Mouse (Mus musculus): Measurements from ENCODE around the gene Rptor.
"Not testable (repeated sequence)": the region's sequence is repeated elsewhere in the genome, so short reads cannot be mapped to it uniquely, and the experiment has no call there.

Gene Rptor

GRCm38 (mm10) chr11:119650456-119650855 is 47.8 kb downstream of the Rptor start:
- DNase-seq (ENCODE audit: low read depth, low spot score): no peak

GRCm38 (mm10) chr11:119653336-119653735 is 50.6 kb downstream of the Rptor start:
- DNase-seq (ENCODE audit: low read depth, low spot score): no peak

GRCm38 (mm10) chr11:119657534-119657933 is 54.8 kb downstream of the Rptor start:
- DNase-seq (ENCODE audit: low read depth, low spot score): no peak

- no peak for DNase-seq (ENCODE audit: low read depth, low spot score)
Measured at GRCm38 (mm10) chr11:119659296-119659695, 56.6 kb downstream of the Rptor start.

- DNase-seq (ENCODE audit: low read depth, low spot score): not testable (repeated sequence)
Measured at GRCm38 (mm10) chr11:119661479-119661878, 58.8 kb downstream of the Rptor start.

- no peak for DNase-seq (ENCODE audit: low read depth, low spot score)
Measured at GRCm38 (mm10) chr11:119663876-119664275, 61.2 kb downstream of the Rptor start.

GRCm38 (mm10) chr11:119664678-119665307 is 62.1 kb downstream of the Rptor start:
- DNase-seq (ENCODE audit: low read depth, low spot score): no peak

- DNase-seq (ENCODE audit: low read depth, low spot score): no peak
Measured at GRCm38 (mm10) chr11:119665308-119665702, 62.6 kb downstream of the Rptor start.

- no peak for DNase-seq (ENCODE audit: low read depth, low spot score)
Measured at GRCm38 (mm10) chr11:119666567-119667108, 63.9 kb downstream of the Rptor start.

- no peak for DNase-seq (ENCODE audit: low read depth, low spot score)
Measured at GRCm38 (mm10) chr11:119670690-119671666, 68.3 kb downstream of the Rptor start.

GRCm38 (mm10) chr11:119672041-119672440 is 69.3 kb downstream of the Rptor start:
- DNase-seq (ENCODE audit: low read depth, low spot score): no peak

GRCm38 (mm10) chr11:119672775-119673174 is 70.1 kb downstream of the Rptor start:
- no peak for DNase-seq (ENCODE audit: low read depth, low spot score)

GRCm38 (mm10) chr11:119674835-119675234 is 72.1 kb downstream of the Rptor start:
- no peak for DNase-seq (ENCODE audit: low read depth, low spot score)

GRCm38 (mm10) chr11:119675546-119675945 is 72.8 kb downstream of the Rptor start:
- DNase-seq (ENCODE audit: low read depth, low spot score): no peak

GRCm38 (mm10) chr11:119676751-119677411 is 74.2 kb downstream of the Rptor start:
- DNase-seq (ENCODE audit: low read depth, low spot score): no peak

- no peak for DNase-seq (ENCODE audit: low read depth, low spot score)
Measured at GRCm38 (mm10) chr11:119678427-119678826, 75.7 kb downstream of the Rptor start.

- DNase-seq (ENCODE audit: low read depth, low spot score): no peak
Measured at GRCm38 (mm10) chr11:119680735-119681134, 78.0 kb downstream of the Rptor start.

- no peak for DNase-seq (ENCODE audit: low read depth, low spot score)
Measured at GRCm38 (mm10) chr11:119682285-119682684, 79.6 kb downstream of the Rptor start.

GRCm38 (mm10) chr11:119683796-119684195 is 81.1 kb downstream of the Rptor start:
- no peak for DNase-seq (ENCODE audit: low read depth, low spot score)

GRCm38 (mm10) chr11:119685477-119685876 is 82.8 kb downstream of the Rptor start:
- DNase-seq (ENCODE audit: low read depth, low spot score): no peak

- DNase-seq (ENCODE audit: low read depth, low spot score): no peak
Measured at GRCm38 (mm10) chr11:119685910-119686659, 83.4 kb downstream of the Rptor start.

Measured in embryo, embryonic 11.5 days (tissue).